Mouse (Mus musculus) kidney, adult 2 months (tissue): ENCODE measurements around the gene Krt15. TPM values are rescaled to one million over a fixed set of nuclear protein-coding genes. Genes with fewer than 3 reads are reported as not detected.

Experiments used
- DNase-seq: peaks from one replicate; pipeline ENCODE4 v3.0.0; 2021
- H3K27ac ChIP-seq: fragments of 200-500 bp; 2 replicates; pipeline ENCODE4 v1.5.1; 2012; ENCODE audit warnings: low read depth, low read length, control low read depth, inconsistent platforms; ENCODE audit not compliant: insufficient read depth
- H3K27me3 ChIP-seq: fragments of 200-500 bp; replicated peaks from 2 replicates; pipeline ENCODE4 v1.6.1; 2012; ENCODE audit warnings: mild to moderate bottlenecking, moderate library complexity, low read length, inconsistent platforms; ENCODE audit not compliant: control insufficient read depth, insufficient read depth
- H3K36me3 ChIP-seq: fragments of 200-500 bp; 2 replicates; pipeline ENCODE4 v1.6.1; 2012; ENCODE audit warnings: mild to moderate bottlenecking, moderate library complexity, low read length, inconsistent platforms; ENCODE audit not compliant: control insufficient read depth, insufficient read depth
- H3K4me1 ChIP-seq: fragments of 200-500 bp; 2 replicates; pipeline ENCODE4 v1.6.1; 2011; ENCODE audit warnings: low read length; ENCODE audit not compliant: control insufficient read depth, insufficient read depth
- H3K4me3 ChIP-seq: fragments of 200-500 bp; 2 replicates; pipeline ENCODE4 v1.5.1; 2011; ENCODE audit warnings: mild to moderate bottlenecking, low read depth, low read length, control low read depth; ENCODE audit not compliant: insufficient read depth
- CTCF ChIP-seq: fragments of 200-500 bp; conservative IDR thresholded peaks from 2 replicates; pipeline ENCODE4 v1.5.1; 2011; ENCODE audit warnings: low read depth, mild to moderate bottlenecking, control low read depth, low read length, moderate library complexity, mixed read lengths; ENCODE audit not compliant: insufficient read depth, insufficient read length
- POLR2A ChIP-seq: fragments of 200-500 bp; IDR thresholded peaks from one replicate; pipeline ENCODE4 v1.6.1; 2011; ENCODE audit warnings: low read depth, low read length, control low read depth
- WGBS: fragments of 180-500 bp; shearing (Covaris S2); methylation state at CpG from one replicate; pipeline ENCODE4 v1.1.7; 2018; 5-methylcytosine and 5-hydroxymethylcytosine counted together
- polyA plus RNA-seq: library from polyadenylated mRNA; depleted of rRNA; stranded (reverse); fragments of >200 nt; gene quantifications from 2 replicates; pipeline ENCODE4 v1.2.3, GENCODE M21; 2012; rRNA removed

The Krt15 gene
- 3.1 and 3.9 TPM in 2 replicates for polyA plus RNA-seq

DNA sequence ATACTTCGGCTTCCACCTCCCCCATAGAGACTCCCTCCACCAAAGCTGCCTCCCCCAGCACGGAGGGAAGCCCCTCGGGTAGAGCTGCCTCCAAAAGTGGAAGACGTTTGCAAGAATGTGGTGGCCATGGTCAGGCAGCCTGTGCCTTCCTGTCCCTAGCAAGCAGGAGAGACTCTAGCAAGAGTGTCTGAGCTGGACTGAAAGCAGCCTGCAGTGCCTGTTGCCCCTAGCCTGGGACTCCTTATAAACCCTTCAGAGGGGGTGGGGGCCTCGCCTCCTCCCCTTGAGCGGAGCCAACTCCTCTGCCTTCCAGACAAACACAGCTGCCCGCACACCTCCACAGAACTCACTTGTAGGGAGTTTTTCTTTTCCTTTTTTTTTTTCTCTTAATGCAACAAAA lies at the start of gene Krt15:
Gene Krt15 (minus strand): TSS at position 198 of the 400 bp plus-strand sequence.
- H3K27ac ChIP-seq: no peak within 1 kb of the TSS
- no peaks in the 10 kb centered on the region for H3K27me3 ChIP-seq
- H3K4me3 ChIP-seq: no peak within 1 kb of the TSS
- no peaks in the 10 kb centered on the region for H3K36me3 ChIP-seq
- H3K4me1 ChIP-seq: no peaks in the 10 kb centered on the region
- no peak for DNase-seq
- no peak for TF ChIP-seq POLR2A
- TF ChIP-seq CTCF: no peak
- 55% methylated on average over 7 of the region's 7 CpGs for WGBS

DNA sequence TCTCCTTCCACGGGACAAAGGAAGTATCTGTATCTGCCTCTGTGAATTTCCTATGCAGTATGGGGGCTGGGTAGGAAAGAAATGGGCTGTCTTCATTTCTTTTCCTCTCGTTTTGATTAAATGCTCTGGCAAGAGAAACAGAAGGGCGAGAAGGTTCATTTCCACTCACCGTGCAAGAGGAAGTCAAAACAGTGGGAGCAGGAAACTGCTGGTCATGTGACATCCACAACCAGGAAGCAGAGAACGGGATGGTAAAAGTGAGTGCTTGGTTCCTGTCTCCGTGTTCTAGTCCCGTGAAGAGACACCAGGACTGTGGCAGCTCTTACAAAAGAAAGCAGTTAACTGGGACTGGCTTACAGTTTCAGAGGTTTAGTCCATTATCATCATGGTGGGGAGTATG lies 46.0 kb upstream of the Krt15 start:
- no peak for DNase-seq
- H3K27me3 ChIP-seq: no peaks in the 10 kb centered on the region
- WGBS: 44% methylated on average over 7 of the region's 7 CpGs
- H3K4me1 ChIP-seq: no peaks in the 10 kb centered on the region
- H3K4me3 ChIP-seq: no peak overlapping the region
- no peaks in the 10 kb centered on the region for H3K36me3 ChIP-seq
- no peak overlapping the region for H3K27ac ChIP-seq
- no peak for TF ChIP-seq CTCF
- TF ChIP-seq POLR2A: no peak

DNA sequence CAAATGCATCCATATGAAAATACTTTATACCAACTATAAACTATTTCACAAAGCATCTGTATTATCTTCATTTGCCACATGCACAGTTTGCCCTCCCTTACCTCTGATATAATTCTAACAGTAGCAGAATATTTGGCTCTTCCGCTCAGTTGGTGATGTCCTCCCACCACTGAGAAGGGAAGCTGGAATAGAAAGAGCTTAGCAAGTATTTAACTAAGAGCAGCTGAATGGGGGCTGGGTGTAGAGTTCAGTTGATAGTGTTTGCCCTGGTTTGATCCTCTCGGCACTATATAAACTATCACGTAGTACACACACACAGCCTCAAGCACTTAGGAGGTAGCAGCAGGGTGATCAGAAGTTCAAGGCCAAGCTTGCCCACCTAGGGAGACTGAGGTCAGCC lies 43.5 kb upstream of the Krt15 start:
- WGBS: 75% methylated on average over 3 of the region's 3 CpGs
- no peak overlapping the region for H3K4me3 ChIP-seq
- no peaks in the 10 kb centered on the region for H3K36me3 ChIP-seq
- no peaks in the 10 kb centered on the region for H3K27me3 ChIP-seq
- no peak overlapping the region for H3K27ac ChIP-seq
- TF ChIP-seq POLR2A (no peak), CTCF (no peak)
- no peaks in the 10 kb centered on the region for H3K4me1 ChIP-seq
- no peak for DNase-seq

DNA sequence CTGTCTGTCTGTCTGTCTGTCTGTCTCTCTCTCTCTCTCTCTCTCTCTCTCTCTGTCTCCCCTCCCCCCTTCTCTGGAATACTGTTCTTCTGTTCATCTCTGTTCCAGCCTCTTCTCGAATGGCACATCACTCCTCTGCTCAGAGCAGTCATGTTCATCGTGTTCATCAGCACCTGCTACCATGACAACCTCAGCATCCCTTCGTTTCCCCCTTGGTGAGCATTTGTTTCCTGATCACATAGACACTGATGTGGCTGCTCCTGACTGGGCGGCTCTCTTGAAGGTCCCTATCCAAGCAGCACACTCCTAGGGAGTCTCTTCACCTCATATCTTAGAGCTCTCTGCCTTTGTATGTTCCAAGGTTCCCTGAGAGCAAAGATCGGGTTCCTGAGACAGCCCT lies 42.6 kb upstream of the Krt15 start:
- H3K4me3 ChIP-seq: no peak overlapping the region
- no peak overlapping the region for H3K27ac ChIP-seq
- H3K36me3 ChIP-seq: no peaks in the 10 kb centered on the region
- WGBS: 70% methylated on average over 5 of the region's 5 CpGs
- H3K27me3 ChIP-seq: no peaks in the 10 kb centered on the region
- H3K4me1 ChIP-seq: no peaks in the 10 kb centered on the region
- TF ChIP-seq CTCF: no peak
- TF ChIP-seq POLR2A: no peak
- DNase-seq: no peak

DNA sequence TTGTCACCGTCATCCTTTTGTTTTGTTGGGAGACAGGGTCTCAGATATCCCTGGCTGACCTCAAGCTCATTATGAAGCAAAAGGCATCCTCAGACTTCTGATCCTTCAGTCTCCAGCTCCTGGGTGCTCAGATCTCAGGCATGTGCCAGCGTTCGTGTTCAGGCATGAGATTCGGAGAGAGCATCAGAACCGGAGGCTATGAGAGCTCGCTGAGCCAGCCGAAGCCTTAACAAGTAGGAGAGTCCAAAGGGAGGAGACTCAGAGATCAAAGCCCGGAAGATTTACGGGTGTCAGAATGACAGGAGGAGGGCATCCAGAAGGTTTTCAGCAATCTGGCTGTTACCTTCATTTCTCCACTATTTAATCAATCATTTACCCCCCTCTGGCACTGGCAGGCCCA lies 41.1 kb upstream of the Krt15 start:
- no peaks in the 10 kb centered on the region for H3K36me3 ChIP-seq
- no peaks in the 10 kb centered on the region for H3K4me1 ChIP-seq
- no peak for DNase-seq
- H3K27ac ChIP-seq: no peak overlapping the region
- H3K27me3 ChIP-seq: no peaks in the 10 kb centered on the region
- 26% methylated on average over 9 of the region's 9 CpGs for WGBS
- TF ChIP-seq CTCF: no peak
- TF ChIP-seq POLR2A: no peak
- no peak overlapping the region for H3K4me3 ChIP-seq

DNA sequence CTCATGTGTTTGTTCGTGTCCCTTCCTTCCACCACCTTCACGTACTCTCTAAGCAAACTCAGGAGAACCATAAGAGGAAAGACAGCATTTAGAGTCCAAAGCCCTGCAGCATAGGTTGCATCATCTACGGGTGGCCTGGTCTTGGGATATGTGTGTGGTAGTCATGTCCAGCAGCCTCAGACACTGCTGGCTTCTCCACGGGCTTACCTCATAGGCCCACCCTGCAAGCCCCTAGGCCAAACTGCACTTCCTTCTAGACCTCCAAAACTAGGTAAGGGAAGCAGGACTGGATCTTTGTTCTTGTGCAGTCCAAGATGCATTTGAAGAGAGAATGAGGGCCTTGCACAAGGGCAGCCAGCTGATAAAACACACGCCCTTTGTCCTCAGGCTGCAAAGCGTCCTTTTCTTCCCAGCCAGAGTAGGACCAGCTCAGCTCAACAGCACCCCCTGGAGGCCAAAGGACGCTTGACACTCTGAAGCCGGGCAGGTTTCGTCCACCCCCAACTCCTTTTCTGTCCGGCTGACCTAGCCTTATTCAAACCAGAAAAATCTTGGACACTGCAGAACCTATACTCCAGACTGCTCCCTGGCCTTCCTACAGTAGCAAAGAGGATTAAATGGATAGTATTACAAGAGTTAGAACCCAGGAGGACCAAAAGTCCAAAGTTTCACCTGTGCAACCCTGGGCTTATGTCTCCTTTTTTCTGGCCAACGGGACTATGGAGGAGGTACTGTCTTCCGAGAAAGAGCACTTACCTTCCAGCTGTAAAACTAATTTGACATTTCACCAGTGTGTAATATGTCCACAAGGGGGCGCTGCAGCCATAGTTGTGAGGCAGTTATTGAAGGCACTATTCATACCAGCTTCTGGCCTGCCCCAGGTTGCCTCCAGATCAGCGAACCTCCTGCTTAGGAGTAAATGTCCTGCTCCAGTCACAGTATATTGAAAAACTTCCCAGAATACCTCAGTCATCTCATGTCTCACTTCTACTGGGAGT lies 33.3 kb upstream of the Krt15 start:
- no peak overlapping the region for H3K27ac ChIP-seq
- DNase-seq: peak; percentile 55

DNA sequence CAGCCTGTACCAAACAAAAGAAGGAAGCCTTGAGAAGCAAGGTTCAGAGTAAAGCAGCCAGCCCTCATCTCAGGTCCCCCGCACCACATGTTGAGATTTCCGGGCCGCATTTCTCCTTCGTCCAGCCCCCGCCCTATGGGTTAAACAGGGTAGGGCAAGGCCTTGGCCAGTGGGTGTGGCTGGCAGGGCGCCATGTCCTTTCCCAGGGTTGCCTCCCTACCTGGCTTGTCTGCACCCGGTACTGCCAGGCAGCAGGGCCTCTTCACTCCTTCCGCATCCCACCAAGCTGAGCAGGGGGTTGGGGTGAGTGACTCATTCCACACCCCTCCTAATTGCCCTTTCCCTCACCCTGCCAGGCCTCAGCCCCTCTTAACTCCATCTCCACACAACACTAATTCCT lies 32.3 kb upstream of the Krt15 start:
- 65% methylated on average over 8 of the region's 8 CpGs for WGBS
- Histone ChIP-seq H3K27ac (no peak overlapping the region), H3K36me3 (no peaks in the 10 kb centered on the region), H3K4me1 (peaks cover 8% of the 10 kb centered on the region), H3K4me3 (no peak overlapping the region), H3K27me3 (no peaks in the 10 kb centered on the region)
- TF ChIP-seq CTCF (no peak), POLR2A (no peak)
- DNase-seq: no peak

More for the DNA sequence above, 33.3 kb upstream of the Krt15 start:
- Histone ChIP-seq H3K4me1 (peaks cover 7% of the 10 kb centered on the region), H3K36me3 (no peaks in the 10 kb centered on the region), H3K27me3 (no peaks in the 10 kb centered on the region), H3K4me3 (no peak overlapping the region)
- 25% methylated on average over 14 of the region's 14 CpGs for WGBS
- peak; percentile 88 for TF ChIP-seq CTCF
- TF ChIP-seq POLR2A: no peak
